Mouse (Mus musculus) ES-Bruce4 (cell line): ENCODE measurements around the gene Arnt. TPM values are rescaled to one million over a fixed set of nuclear protein-coding genes. Genes with fewer than 3 reads are reported as not detected.
A peak's percentile ranks its signal among the peaks of the same experiment; 100 is the strongest.

ENCODE experiments used
- H3K27ac ChIP-seq: 2 replicates; pipeline ENCODE4 v1.5.1; 2012; ENCODE audit warnings: low read length, inconsistent platforms; ENCODE audit not compliant: insufficient read depth
- H3K27me3 ChIP-seq: 2 replicates; pipeline ENCODE4 v1.6.1; 2012; ENCODE audit warnings: mild to moderate bottlenecking, low read length, inconsistent platforms; ENCODE audit not compliant: control insufficient read depth, poor library complexity, insufficient read depth, severe bottlenecking
- H3K36me3 ChIP-seq: 2 replicates; pipeline ENCODE4 v1.6.1; 2012; ENCODE audit warnings: inconsistent platforms, mild to moderate bottlenecking, low read length, moderate library complexity; ENCODE audit not compliant: control insufficient read depth, poor library complexity, insufficient read depth, severe bottlenecking
- H3K4me1 ChIP-seq: one replicate; pipeline ENCODE4 v1.8.1; 2011; ENCODE audit warnings: low read length; ENCODE audit not compliant: control insufficient read depth, insufficient read depth
- H3K4me3 ChIP-seq: 2 replicates; pipeline ENCODE4 v1.5.1; 2011; ENCODE audit warnings: low read depth, mild to moderate bottlenecking, low read length
- H3K9ac ChIP-seq: 2 replicates; pipeline ENCODE4 v1.6.1; 2012; ENCODE audit warnings: low read depth, mild to moderate bottlenecking, inconsistent platforms; ENCODE audit not compliant: poor library complexity, severe bottlenecking
- H3K9me3 ChIP-seq: replicated peaks from 2 replicates; pipeline ENCODE4 v1.6.1; 2012; ENCODE audit warnings: mild to moderate bottlenecking, low read length, inconsistent platforms; ENCODE audit not compliant: control insufficient read depth, poor library complexity, insufficient read depth, severe bottlenecking
- CTCF ChIP-seq: IDR thresholded peaks from one replicate; pipeline ENCODE4 v1.8.1; 2011; ENCODE audit warnings: low read depth, low read length
- EP300 ChIP-seq: IDR thresholded peaks from 2 replicates; pipeline ENCODE4 v1.6.1; 2011; ENCODE audit warnings: low read depth, low read length; ENCODE audit not compliant: insufficient read depth
- POLR2A ChIP-seq: IDR thresholded peaks from one replicate; pipeline ENCODE4 v1.8.1; 2011; ENCODE audit warnings: low read length; ENCODE audit not compliant: insufficient read depth
- polyA plus RNA-seq: library from polyadenylated mRNA; stranded (reverse); fragments of >200 nt; gene quantifications from 2 replicates; pipeline ENCODE4 v1.2.4, GENCODE M21; 2011; ENCODE audit warnings: low read depth; ENCODE audit not compliant: missing spikeins, insufficient read depth, insufficient read length

Gene Arnt
- polyA plus RNA-seq, 1 experiment = 75.5 TPM

DNA sequence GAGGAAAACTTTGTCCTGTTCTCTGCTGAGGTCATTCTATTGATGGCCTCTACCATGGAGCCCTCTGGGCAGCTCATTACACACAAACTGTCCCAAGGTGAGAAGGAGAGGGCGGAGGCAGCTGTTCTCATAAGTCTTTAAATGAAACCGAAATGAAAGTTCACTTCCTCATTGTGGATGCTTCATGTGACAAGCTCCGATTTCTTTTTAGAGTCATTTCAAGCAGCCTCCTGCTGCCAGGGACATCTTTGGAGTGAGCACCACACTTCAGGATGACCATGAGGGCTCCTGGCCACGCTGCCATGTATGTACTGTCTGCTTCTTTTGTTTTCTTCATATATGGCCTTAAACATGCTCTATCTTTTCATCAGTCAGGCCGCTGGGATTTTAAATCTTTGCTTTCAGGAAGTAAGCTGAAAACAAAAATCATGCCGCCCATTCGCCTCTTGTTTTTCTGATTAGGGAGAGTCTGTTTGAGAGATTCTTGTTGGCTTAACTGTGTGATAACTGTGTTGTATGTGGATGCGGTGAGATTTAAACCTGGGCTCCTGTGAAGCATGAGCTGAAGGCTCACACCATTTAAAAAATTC lies 92.5 kb downstream of the Arnt start, which contains the start of gene Ctss:
Ctss (plus strand) TSS at position 165 of the 590 bp plus-strand sequence.
- no peaks in the 10 kb centered on the region for H3K9me3 ChIP-seq
- TF ChIP-seq CTCF (no peak), POLR2A (no peak), EP300 (no peak)
- no peak within 1 kb of the TSS for H3K27ac ChIP-seq
- no peak within 1 kb of the TSS for H3K9ac ChIP-seq
- H3K27me3 ChIP-seq = no peaks in the 10 kb centered on the region
- no peaks in the 10 kb centered on the region for H3K36me3 ChIP-seq
- no peak within 1 kb of the TSS for H3K4me3 ChIP-seq
- H3K4me1 ChIP-seq = peaks cover under 1% of the 10 kb centered on the region

DNA sequence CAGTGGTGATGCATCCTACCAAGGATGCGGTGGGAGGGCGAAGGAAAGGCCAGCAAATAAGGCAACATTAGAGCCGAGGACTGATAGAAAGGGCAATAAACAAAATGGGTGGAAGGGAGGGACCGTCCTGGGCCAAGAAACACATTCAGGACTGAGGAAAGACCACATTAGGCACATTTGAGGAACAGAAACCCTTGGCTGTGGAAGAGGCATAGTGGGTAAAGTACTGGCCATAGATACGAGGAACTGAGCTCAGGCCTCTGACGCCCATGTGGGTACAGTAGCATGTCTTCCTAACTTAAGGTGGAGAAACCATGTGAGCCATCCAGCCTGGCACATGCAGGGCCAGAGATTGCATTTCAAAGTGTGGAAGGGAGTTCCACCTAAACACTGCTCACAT lies 95.6 kb downstream of the Arnt start:
- Histone ChIP-seq H3K4me3 (no peak overlapping the region), H3K36me3 (no peaks in the 10 kb centered on the region), H3K9ac (no peak overlapping the region), H3K4me1 (no peaks in the 10 kb centered on the region), H3K9me3 (no peaks in the 10 kb centered on the region), H3K27me3 (no peaks in the 10 kb centered on the region), H3K27ac (no peak overlapping the region)
- no peak for TF ChIP-seq EP300
- TF ChIP-seq CTCF = no peak
- no peak for TF ChIP-seq POLR2A

- no peaks in the 10 kb centered on the region for H3K27me3 ChIP-seq
- no peaks in the 10 kb centered on the region for H3K4me1 ChIP-seq
- H3K4me3 ChIP-seq = no peak overlapping the region
- no peaks in the 10 kb centered on the region for H3K9me3 ChIP-seq
- TF ChIP-seq CTCF = peak; percentile 13
- no peak for TF ChIP-seq EP300
- no peak overlapping the region for H3K9ac ChIP-seq
- H3K27ac ChIP-seq = no peak overlapping the region
- no peaks in the 10 kb centered on the region for H3K36me3 ChIP-seq
Observed at GRCm38 (mm10) chr3:95531025-95531424, 96.8 kb downstream of the Arnt start.

GRCm38 (mm10) chr3:95533364-95533763 lies 99.2 kb downstream of the Arnt start:
- Histone ChIP-seq H3K4me1 (no peaks in the 10 kb centered on the region), H3K36me3 (no peaks in the 10 kb centered on the region)

DNA sequence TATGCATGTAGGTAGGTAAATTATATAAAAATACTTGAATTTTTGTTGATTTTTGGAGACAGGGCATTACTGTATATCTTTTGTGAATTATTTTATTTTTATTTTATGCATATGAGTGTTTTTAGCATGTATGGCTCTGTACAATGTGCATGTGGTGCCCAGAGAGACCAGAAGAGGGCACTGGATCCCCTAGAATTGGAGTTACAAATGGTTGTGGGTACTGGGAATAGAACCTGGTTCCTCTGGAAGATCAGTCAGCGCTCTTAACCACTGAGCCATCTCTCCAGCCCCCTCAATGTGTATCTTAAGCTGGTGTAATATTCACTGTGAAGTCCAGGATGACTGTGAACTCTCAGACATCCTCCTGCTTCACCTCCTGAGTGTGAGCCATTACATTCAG lies 100.7 kb downstream of the Arnt start:
- H3K9ac ChIP-seq = no peak overlapping the region
- TF ChIP-seq EP300 (no peak), POLR2A (no peak), CTCF (no peak)
- H3K36me3 ChIP-seq = no peaks in the 10 kb centered on the region
- H3K27ac ChIP-seq = no peak overlapping the region
- H3K27me3 ChIP-seq = no peaks in the 10 kb centered on the region; the same call in 1 of the 2 replicates
- no peaks in the 10 kb centered on the region for H3K4me1 ChIP-seq
- no peaks in the 10 kb centered on the region for H3K9me3 ChIP-seq
- H3K4me3 ChIP-seq = no peak overlapping the region

More at GRCm38 (mm10) chr3:95533364-95533763, 99.2 kb downstream of the Arnt start:
- Histone ChIP-seq H3K9ac (no peak overlapping the region), H3K9me3 (no peaks in the 10 kb centered on the region), H3K27me3 (no peaks in the 10 kb centered on the region; the same call in 1 of the 2 replicates), H3K27ac (no peak overlapping the region), H3K4me3 (no peak overlapping the region)
- TF ChIP-seq CTCF (no peak), POLR2A (no peak), EP300 (no peak)

DNA sequence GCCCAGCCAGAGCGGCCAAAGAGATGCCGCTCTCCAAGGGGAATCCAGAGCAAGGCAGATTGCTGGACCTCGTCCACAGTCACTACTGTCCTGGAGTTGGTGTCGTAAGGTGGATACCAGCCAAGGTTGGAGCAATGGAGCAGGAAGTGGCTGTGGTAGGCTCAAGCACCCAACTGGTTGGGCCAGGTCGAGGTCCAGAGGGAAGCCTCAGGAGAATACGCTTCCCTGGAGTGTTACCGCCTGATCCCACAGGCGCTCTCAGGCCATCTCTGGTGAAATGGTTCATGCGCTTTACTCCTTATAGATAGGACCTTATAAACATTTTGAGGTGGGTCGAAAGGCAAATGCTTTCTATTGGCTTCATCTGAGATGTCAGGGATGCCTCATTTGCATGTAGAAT lies 104.7 kb downstream of the Arnt start:
- no peak for TF ChIP-seq CTCF
- TF ChIP-seq POLR2A = no peak
- TF ChIP-seq EP300 = no peak
- Histone ChIP-seq H3K9me3 (no peaks in the 10 kb centered on the region), H3K27ac (no peak overlapping the region), H3K27me3 (no peaks in the 10 kb centered on the region; the same call in 1 of the 2 replicates), H3K36me3 (no peaks in the 10 kb centered on the region), H3K9ac (no peak overlapping the region), H3K4me1 (no peaks in the 10 kb centered on the region), H3K4me3 (no peak overlapping the region)
